Mouse (Mus musculus) spleen, adult 2 months (tissue): ENCODE results near the gene Plvap. TPM values are rescaled to one million over a fixed set of nuclear protein-coding genes. Genes with fewer than 3 reads are reported as not detected.

Source experiments
- DNase-seq, 2 experiments: peaks; one replicate each; pipeline versions ENCODE4 v3.0.0 to v3.0.0-alpha.2; 2012 to 2021; ENCODE audit warnings: low spot score in 2 of 2, low read depth in 1 of 2
- H3K27ac ChIP-seq: fragments of 200-500 bp; 2 replicates; pipeline ENCODE4 v1.5.1; 2012; ENCODE audit warnings: low read length, inconsistent platforms; ENCODE audit not compliant: insufficient read depth
- H3K27me3 ChIP-seq: fragments of 200-500 bp; 2 replicates; pipeline ENCODE4 v1.6.1; 2012; ENCODE audit warnings: mild to moderate bottlenecking, moderate library complexity, low read length, inconsistent platforms; ENCODE audit not compliant: control insufficient read depth, insufficient read depth
- H3K36me3 ChIP-seq: fragments of 200-500 bp; 2 replicates; pipeline ENCODE4 v1.6.1; 2012; ENCODE audit warnings: mild to moderate bottlenecking, low read length, inconsistent platforms; ENCODE audit not compliant: control insufficient read depth, insufficient read depth
- H3K4me1 ChIP-seq: fragments of 200-500 bp; 2 replicates; pipeline ENCODE4 v1.6.1; 2011; ENCODE audit warnings: inconsistent platforms; ENCODE audit not compliant: control insufficient read depth, insufficient read depth, insufficient read length
- H3K4me3 ChIP-seq: fragments of 200-500 bp; 2 replicates; pipeline ENCODE4 v1.5.1; 2011; ENCODE audit warnings: mild to moderate bottlenecking, inconsistent platforms; ENCODE audit not compliant: insufficient read depth, insufficient read length; ENCODE audit errors: extremely low read depth
- CTCF ChIP-seq: fragments of 200-500 bp; IDR thresholded peaks from 2 replicates; pipeline ENCODE4 v1.5.1; 2011; ENCODE audit warnings: mild to moderate bottlenecking, inconsistent platforms; ENCODE audit not compliant: insufficient read depth, insufficient read length, insufficient replicate concordance; ENCODE audit errors: extremely low read depth
- POLR2A ChIP-seq: fragments of 200-500 bp; IDR thresholded peaks from 2 replicates; pipeline ENCODE4 v1.6.1; 2011; ENCODE audit warnings: low read depth, low read length, inconsistent platforms
- WGBS: fragments of 180-500 bp; shearing (Covaris S2); methylation state at CpG from one replicate; pipeline ENCODE4 v1.1.7; 2018; 5-methylcytosine and 5-hydroxymethylcytosine counted together
- polyA plus RNA-seq: library from polyadenylated mRNA; depleted of rRNA; stranded (reverse); fragments of >200 nt; gene quantifications from 2 replicates; pipeline ENCODE4 v1.2.3, GENCODE M21; 2012; rRNA removed

Plvap gene
- polyA plus RNA-seq, result 383 and 496 TPM in 2 replicates

- H3K27ac ChIP-seq, result peak within 1 kb of the TSS; percentile 1; the same call in 1 of the 2 replicates
- 6% methylated on average over 14 of the region's 14 CpGs for WGBS
- no peak for DNase-seq
- H3K27me3 ChIP-seq, result no peaks in the 10 kb centered on the region
- no peaks in the 10 kb centered on the region for H3K36me3 ChIP-seq
- no peak for TF ChIP-seq POLR2A
- TF ChIP-seq CTCF, result no peak
- H3K4me3 ChIP-seq, result peak within 1 kb of the TSS; percentile 23; the same call in 1 of the 2 replicates
- H3K4me1 ChIP-seq, result no peaks in the 10 kb centered on the region; the same call in 1 of the 2 replicates
Measured at GRCm38 (mm10) chr8:71511644-71512043, at the start of gene Plvap. Gene Plvap (minus strand): TSS chr8:71511752.

- Histone ChIP-seq H3K4me1 (peaks cover 11% of the 10 kb centered on the region), H3K27ac (no peak overlapping the region), H3K27me3 (no peaks in the 10 kb centered on the region), H3K36me3 (no peaks in the 10 kb centered on the region), H3K4me3 (no peak overlapping the region)
- TF ChIP-seq CTCF (no peak), POLR2A (no peak)
- 93% methylated on average over 5 of the region's 5 CpGs for WGBS
- DNase-seq, result no peak
Measured at GRCm38 (mm10) chr8:71560765-71561164, 49.2 kb upstream of the Plvap start.

GRCm38 (mm10) chr8:71560071-71560470, 48.5 kb upstream of the Plvap start:
- Histone ChIP-seq H3K27me3 (no peaks in the 10 kb centered on the region), H3K36me3 (no peaks in the 10 kb centered on the region), H3K4me3 (no peak overlapping the region), H3K4me1 (peaks cover 11% of the 10 kb centered on the region), H3K27ac (no peak overlapping the region)
- DNase-seq, result no peak
- 81% methylated on average over 3 of the region's 3 CpGs for WGBS
- TF ChIP-seq POLR2A (no peak), CTCF (no peak)

GRCm38 (mm10) chr8:71558958-71559690, 47.6 kb upstream of the Plvap start:
- Histone ChIP-seq H3K4me1 (peaks cover 11% of the 10 kb centered on the region), H3K27ac (0 out of 2 replicates have a peak overlapping the region, but pooled peaks have one; percentile 29), H3K36me3 (no peaks in the 10 kb centered on the region), H3K4me3 (peak overlapping the region; percentile 58; the same call in 1 of the 2 replicates), H3K27me3 (no peaks in the 10 kb centered on the region)
- WGBS, result 5% methylated on average over 24 of the region's 24 CpGs
- peak; percentile 53 to 66 for DNase-seq
- TF ChIP-seq POLR2A, result no peak
- TF ChIP-seq CTCF, result 0 out of 2 replicates have a peak, but pooled peaks have one; percentile 10

- H3K27ac ChIP-seq, result peak within 1 kb of the TSS; percentile 29; the same call in 1 of the 2 replicates
- 4% methylated on average over 70 of the region's 70 CpGs for WGBS
- H3K27me3 ChIP-seq, result no peaks in the 10 kb centered on the region
- DNase-seq, result no peak
- peaks cover 11% of the 10 kb centered on the region for H3K4me1 ChIP-seq
- H3K4me3 ChIP-seq, result peak within 1 kb of the TSS; percentile 58
- TF ChIP-seq CTCF (no peak), POLR2A (peak; percentile 16; the same call in 1 of the 2 replicates)
- H3K36me3 ChIP-seq, result no peaks in the 10 kb centered on the region
Measured at GRCm38 (mm10) chr8:71558071-71558957, 46.8 kb upstream of the Plvap start, which contains the start of gene Tmem221. Gene Tmem221 (minus strand): TSS chr8:71558871.

- 85% methylated on average over 2 of the region's 2 CpGs for WGBS
- Histone ChIP-seq H3K36me3 (no peaks in the 10 kb centered on the region), H3K27ac (no peak overlapping the region), H3K4me1 (peaks cover 7% of the 10 kb centered on the region), H3K27me3 (no peaks in the 10 kb centered on the region), H3K4me3 (no peak overlapping the region)
- no peak for DNase-seq
- no peak for TF ChIP-seq POLR2A
- no peak for TF ChIP-seq CTCF
Measured at GRCm38 (mm10) chr8:71554644-71555043, 43.1 kb upstream of the Plvap start.

- Histone ChIP-seq H3K36me3 (no peaks in the 10 kb centered on the region), H3K27ac (no peak overlapping the region), H3K4me1 (peaks cover 7% of the 10 kb centered on the region), H3K4me3 (no peak overlapping the region), H3K27me3 (no peaks in the 10 kb centered on the region)
- WGBS, result 73% methylated on average over 6 of the region's 6 CpGs
- no peak for DNase-seq
- TF ChIP-seq CTCF (no peak), POLR2A (no peak)
Measured at GRCm38 (mm10) chr8:71554001-71554400, 42.4 kb upstream of the Plvap start.
